Mouse (Mus musculus) mesoderm, embryonic 11.5 days (tissue): ENCODE results near the gene Cdk9.
A peak's percentile ranks its signal among the peaks of the same experiment; 100 is the strongest.

Experiments
- DNase-seq: peaks from one replicate; pipeline ENCODE4 v3.0.0-alpha.2; 2012; ENCODE audit warnings: low read depth, low spot score

Cdk9 gene

GRCm38 (mm10) chr2:32712934-32713817, at the start of gene Cdk9:
Cdk9 (minus strand) TSS chr2:32713076.
- peak; percentile 91 for DNase-seq

DNA sequence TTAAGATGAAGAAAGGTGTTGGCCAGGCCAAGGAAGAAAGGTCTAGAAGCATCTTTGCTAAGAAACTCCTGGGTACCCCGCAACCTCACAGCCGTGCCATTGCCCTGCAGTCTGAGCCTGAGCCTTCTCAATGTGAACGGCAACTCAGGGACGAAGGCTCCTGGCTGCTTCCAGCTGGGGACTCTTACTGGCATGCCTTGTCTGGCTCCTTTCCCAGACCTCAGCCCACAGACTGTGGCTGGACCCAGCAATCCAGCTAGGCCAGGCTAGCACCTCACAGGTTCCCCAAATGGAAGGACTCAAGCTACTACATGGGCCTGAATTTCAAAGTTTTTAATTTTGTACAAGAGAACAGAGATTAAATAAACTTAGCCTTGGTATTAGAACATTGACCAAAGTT, 49.0 kb upstream of the Cdk9 start:
- DNase-seq = no peak

DNA sequence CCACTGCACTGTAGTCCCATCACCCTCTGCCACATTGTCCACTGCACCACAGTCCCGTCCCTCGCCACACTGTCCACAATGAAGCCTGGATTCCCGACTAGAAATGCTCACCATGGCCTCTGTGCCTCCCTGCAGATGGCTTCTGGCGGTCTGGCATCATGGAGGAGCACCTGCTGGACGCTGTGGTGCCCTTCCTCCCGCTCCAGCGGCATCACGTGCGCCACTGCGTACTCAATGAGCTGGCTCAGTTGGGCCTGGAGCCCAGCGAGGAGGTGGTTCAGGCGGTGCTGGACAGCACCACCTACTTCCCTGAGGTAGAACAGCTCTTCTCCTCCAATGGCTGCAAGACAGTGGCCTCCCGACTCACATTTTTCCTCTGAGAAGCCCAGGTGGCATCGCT, 48.5 kb upstream of the Cdk9 start:
- no peak for DNase-seq

DNA sequence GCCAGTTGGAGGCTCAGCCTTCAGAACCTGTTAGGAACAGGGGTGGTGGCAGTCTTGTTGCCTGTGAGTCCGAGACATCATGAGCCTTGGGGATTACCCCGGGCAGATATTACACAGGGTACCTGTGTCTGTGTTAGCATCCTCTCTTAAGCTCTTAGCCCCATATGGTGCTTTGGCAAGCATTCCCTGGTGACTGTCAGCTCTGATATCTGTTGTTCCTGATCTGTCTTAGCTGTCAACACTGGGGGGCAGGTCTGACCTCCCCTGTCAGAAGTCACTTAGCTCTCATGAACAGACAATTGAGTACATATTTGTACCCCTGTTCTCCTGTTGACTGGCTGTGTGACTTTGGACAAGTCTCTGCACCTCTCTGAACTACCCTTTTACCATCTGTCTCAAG, 46.1 kb upstream of the Cdk9 start:
- no peak for DNase-seq

- no peak for DNase-seq
Observed at GRCm38 (mm10) chr2:32758503-32758902, 45.6 kb upstream of the Cdk9 start.

- peak; percentile 97 for DNase-seq
Observed at GRCm38 (mm10) chr2:32757056-32757845, 44.4 kb upstream of the Cdk9 start, which contains the start of gene Tor2a. Tor2a (plus strand) TSS chr2:32757234.

- DNase-seq = no peak
Observed at GRCm38 (mm10) chr2:32756674-32757055, 43.8 kb upstream of the Cdk9 start.

- no peak for DNase-seq
Observed at GRCm38 (mm10) chr2:32752181-32752580, 39.3 kb upstream of the Cdk9 start.

DNA sequence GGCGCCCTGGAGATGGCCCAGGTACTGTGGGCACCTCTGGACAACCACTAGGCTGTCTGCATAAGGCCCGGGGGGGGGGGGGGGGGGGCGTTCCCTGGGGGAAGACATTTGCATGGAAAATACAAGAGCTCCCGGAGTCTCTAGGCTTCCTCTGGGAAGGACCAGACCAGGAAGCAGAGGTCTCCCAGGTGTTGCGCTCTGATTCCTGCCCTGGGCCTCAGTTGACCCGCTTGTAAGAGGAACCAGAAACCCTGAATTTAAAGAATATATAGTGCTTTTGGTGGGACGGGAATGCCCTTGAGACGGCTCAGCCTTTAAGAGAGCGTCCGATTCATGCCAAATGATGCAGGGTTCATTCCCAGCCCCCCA, 38.8 kb upstream of the Cdk9 start:
- DNase-seq = no peak

GRCm38 (mm10) chr2:32750887-32751664, 38.2 kb upstream of the Cdk9 start:
- peak; percentile 90 for DNase-seq

- DNase-seq = no peak
Observed at GRCm38 (mm10) chr2:32750199-32750598, 37.3 kb upstream of the Cdk9 start.

GRCm38 (mm10) chr2:32749082-32749481, 36.2 kb upstream of the Cdk9 start:
- no peak for DNase-seq

- no peak for DNase-seq
Observed at GRCm38 (mm10) chr2:32744272-32744982, 31.6 kb upstream of the Cdk9 start.

DNA sequence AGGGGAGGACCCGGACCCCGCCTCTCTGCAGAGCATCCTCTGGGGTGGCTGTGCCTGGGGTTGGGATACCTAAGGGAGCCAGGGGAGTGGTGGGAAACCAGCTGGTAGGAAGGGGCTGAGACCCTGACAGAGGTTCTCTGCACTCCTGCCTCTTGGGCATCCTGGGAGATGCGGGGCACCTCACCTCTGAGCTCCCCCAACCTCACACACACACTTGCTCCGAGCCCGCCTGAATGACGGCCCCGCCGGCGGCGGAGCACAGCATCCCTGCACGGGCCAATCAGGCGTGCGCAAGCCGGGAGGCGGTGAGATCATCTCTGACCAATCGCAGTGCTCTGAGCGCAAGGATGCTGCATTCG, 29.3 kb upstream of the Cdk9 start:
- DNase-seq = peak; percentile 69

- DNase-seq = peak; percentile 70
Observed at GRCm38 (mm10) chr2:32741273-32742172, 28.6 kb upstream of the Cdk9 start.

- no peak for DNase-seq
Observed at GRCm38 (mm10) chr2:32740916-32741272, 28.0 kb upstream of the Cdk9 start, which contains the start of gene 6330409D20Rik. 6330409D20Rik (minus strand) TSS chr2:32741016.

- no peak for DNase-seq
Observed at GRCm38 (mm10) chr2:32739311-32739710, 26.4 kb upstream of the Cdk9 start.

DNA sequence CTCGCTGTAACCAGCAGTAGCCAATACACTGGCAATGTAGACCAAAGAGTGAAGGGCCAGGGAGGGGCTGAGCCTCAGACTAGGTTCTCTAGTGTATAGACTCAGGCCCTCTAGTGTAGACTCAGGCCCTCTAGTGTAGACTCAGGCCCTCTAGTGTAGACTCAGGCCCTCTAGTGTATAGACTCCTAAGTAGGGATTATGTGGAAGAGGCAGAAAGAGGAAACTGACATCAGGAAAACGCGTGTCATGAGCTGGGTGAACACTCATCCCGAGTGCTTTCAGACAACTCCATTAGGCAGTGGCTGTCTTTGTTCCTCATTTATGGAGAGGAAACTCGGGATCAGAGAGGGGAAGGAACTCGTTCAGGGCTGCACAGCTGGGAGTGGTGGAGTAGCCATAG, 24.1 kb upstream of the Cdk9 start:
- no peak for DNase-seq

DNA sequence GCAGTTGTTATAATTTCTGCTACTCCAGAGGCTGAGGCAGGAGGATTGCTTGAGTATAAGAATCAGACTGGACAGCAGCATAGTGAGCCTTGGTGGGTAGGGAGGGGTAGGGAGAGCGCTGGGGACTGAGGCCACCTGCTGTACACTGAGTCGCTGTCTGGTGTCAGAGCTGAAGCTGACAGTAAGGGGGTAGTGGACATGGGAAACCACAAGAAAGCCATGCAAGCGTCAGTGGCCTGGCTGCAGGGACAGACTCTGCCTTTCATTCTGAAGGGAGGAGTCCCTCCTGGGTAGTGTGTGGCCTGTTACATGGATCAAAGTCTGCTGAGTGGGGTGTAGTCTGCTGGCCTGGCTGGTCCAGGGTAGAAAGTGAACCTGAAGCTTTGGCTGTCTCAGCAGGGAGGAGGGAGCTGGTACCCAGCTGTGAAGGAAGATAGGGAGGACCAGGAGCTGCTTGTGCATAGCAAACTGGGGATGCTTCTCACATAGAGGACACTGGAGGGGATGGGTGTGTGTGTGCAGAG, 23.5 kb upstream of the Cdk9 start:
- DNase-seq = no peak

- no peak for DNase-seq
Observed at GRCm38 (mm10) chr2:32734933-32735332, 22.1 kb upstream of the Cdk9 start.
